Mouse (Mus musculus): ENCODE results near the gene Tspan11. TPM values are rescaled to one million over a fixed set of nuclear protein-coding genes. Genes with fewer than 3 reads are reported as not detected.
A peak's percentile ranks its signal among the peaks of the same experiment; 100 is the strongest.

Tspan11 gene
- polyA plus RNA-seq, 1 experiment, result 0.53 TPM

- DNase-seq (ENCODE audit: low read depth, low spot score), result no peak
- WGBS, result 66% methylated on average over 11 of the region's 11 CpGs
These were observed 11.5 kb upstream of the Tspan11 start for GRCm38 (mm10) chr6:127875883-127876282.

DNA sequence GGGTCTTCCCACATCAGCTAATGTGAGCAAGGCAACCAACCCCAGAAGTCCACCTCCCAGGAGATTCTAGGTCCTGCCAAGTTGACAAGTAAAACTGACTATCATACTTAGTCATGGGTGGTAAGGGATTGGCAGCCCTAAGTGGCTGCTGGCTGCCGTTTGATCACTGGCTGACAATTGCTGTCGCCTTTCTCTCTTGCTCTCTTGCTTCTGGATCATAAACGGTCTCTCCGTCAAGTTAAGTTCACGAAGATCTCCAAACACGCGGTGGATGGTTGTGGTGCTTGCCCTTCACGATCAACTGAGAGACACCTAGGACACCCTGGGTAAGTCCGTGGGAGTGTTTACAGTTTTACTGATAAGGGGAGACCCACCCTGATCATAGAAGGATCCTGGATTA, 11.0 kb upstream of the Tspan11 start:
- 71% methylated on average over 9 of the region's 9 CpGs for WGBS
- no peak for DNase-seq (ENCODE audit: low read depth, low spot score)

DNA sequence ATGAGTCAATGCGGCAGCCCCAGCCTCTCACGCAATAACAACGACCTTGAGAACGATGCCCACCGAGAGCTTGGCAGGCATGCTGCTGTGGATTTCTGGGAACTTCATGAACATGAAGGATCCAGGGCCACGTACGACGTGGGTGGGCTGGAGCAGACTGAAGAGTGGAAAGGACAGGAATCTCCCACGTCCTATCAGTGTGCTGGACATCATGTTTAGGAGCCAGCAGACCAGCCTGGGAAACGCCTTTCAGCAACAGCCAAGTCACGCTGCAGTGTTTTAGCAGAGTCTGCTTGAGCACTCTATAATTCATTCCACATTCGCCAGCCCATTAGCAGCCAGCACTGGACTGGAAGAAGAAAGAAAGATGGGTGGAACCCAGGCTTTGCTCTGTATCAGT, 10.4 kb upstream of the Tspan11 start:
- WGBS, result 69% methylated on average over 12 of the region's 12 CpGs
- DNase-seq (ENCODE audit: low read depth, low spot score), result no peak

DNA sequence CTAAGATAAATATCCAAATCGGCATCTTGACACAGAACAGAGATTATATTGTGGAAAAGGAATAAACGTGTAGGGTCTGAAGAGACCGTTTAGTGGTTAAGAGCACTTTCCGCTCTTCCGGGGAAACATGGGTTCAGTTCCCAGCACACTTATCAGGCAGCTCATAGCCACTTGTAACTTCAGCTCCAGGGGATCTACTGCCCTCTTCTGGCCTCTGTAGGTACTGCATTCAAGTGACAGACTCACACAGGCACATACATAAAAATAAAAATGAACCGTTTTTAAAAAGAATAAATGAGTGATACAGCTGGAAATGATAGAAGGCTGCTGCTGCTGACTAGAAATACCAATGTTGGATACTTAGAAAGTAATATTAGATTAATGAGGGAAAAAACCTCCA, 7.9 kb upstream of the Tspan11 start:
- 90% methylated on average over 6 of the region's 6 CpGs for WGBS

GRCm38 (mm10) chr6:127886916-127887315, 473 bp upstream of the Tspan11 start:
- WGBS, result 16% methylated on average over 7 of the region's 7 CpGs
- DNase-seq (ENCODE audit: low read depth, low spot score), result no peak

More for the DNA sequence above, 7.9 kb upstream of the Tspan11 start:
- DNase-seq (ENCODE audit: low read depth, low spot score), result no peak

DNA sequence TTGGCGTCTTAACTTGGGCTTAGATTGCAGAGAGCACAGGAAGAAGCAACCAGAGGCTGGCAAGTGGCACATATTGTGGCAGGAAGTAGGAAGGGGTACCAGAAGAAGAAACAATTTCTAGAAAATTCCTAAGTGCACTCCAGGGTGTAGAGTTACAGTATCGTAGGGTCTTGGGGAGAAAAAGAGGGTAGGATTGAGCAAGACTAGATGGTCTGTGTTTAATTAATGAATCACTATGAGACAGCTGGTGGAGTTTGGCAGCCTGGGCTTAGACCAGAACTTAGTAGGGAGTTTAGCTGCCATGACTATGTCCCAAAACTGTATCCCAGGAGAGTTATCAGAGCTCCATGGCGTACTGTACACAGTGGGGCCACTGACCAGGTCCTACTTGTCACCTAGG, 1.2 kb downstream of the Tspan11 start:
- DNase-seq (ENCODE audit: low read depth, low spot score), result no peak
- WGBS, result 69% methylated on average over 3 of the region's 3 CpGs

DNA sequence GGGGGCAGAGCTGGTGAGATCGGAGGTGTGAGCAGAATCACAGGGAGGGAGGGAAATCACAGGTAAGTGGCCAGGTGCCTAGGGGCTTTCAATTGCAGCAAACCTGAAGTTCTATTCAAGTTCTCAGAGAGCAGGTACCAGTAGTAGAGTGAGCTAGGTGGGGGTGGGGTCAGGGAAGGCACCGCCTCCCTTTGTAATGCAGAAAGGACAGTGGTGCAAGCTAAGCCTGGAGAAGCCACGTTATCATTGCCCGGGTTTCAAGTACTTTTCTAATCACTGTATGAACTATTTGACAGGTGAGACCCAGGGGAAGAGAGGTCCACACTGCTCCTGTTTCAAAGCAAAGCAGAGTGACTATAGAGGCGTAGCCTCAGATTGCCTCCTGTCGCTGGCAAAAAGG, 6.2 kb downstream of the Tspan11 start:
- 45% methylated on average over 6 of the region's 6 CpGs for WGBS
- no peak for DNase-seq (ENCODE audit: low read depth, low spot score)

DNA sequence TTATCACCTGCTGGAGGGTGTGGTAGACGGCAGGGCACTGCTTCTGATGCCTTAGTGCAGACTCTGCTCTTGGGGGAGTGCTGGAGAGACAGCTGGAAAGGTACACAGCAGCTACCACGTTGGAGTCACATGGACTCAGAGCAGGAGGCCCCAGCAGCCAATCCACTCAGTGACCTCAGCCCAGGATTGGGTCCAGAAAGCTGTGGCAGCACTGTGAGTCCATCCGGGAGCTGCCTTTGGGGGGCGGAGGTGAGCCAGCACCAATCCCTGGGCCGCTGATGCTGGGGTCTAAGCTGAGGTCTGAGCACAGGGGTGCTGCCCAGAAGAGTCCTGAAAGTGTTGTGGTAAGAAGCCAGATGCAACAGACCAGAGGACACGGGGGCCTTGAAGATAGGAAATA, 7.6 kb downstream of the Tspan11 start:
- 40% methylated on average over 6 of the region's 6 CpGs for WGBS
- no peak for DNase-seq (ENCODE audit: low read depth, low spot score)

DNA sequence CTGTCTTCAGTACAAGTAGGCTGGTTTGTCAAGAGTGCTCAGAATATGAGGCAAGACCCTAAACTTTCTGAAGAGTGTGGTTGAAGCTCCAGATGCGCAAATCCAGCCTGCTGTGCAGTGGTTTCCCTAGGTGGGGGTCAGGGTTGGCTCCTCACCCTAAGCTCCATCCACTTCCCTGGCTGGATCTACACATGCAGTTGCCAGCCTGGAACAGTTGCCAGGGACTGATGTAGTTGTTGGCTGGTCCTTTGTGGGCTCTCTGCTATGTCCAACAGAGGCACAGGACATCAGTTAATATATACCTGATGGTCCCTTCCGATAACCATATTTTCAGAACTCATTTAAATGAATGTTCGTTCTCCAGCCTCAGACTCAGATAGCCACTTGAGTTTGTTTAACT, 9.0 kb downstream of the Tspan11 start:
- 75% methylated on average over 3 of the region's 3 CpGs for WGBS
- no peak for DNase-seq (ENCODE audit: low read depth, low spot score)

GRCm38 (mm10) chr6:127897342-127897741, 10.0 kb downstream of the Tspan11 start:
- 99% methylated on average over 3 of the region's 3 CpGs for WGBS
- no peak for DNase-seq (ENCODE audit: low read depth, low spot score)

GRCm38 (mm10) chr6:127900062-127900461, 12.7 kb downstream of the Tspan11 start:
- DNase-seq (ENCODE audit: low read depth, low spot score), result no peak
- 85% methylated on average over 6 of the region's 6 CpGs for WGBS

DNA sequence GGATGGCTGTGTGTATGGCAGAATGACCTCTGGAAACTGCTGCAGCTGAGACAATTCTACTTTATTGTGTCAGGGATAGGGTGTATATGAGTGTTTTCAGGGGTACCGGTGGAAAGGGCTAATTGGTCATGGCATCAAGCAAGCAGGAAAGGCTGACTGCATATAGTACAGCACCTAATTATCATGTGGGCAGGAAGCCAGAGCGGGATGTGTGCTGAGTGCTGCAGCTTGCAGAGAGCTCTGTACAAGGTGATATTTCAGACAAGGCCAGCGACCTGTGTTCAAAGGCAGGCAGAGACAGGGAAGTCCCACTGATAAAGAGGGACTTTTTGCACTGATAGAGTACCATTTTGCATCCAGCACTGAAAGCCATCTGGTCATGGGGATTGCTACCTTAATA, 13.9 kb downstream of the Tspan11 start:
- DNase-seq (ENCODE audit: low read depth, low spot score), result no peak
- 73% methylated on average over 3 of the region's 3 CpGs for WGBS

GRCm38 (mm10) chr6:127901669-127902068, 14.3 kb downstream of the Tspan11 start:
- 81% methylated on average over 5 of the region's 5 CpGs for WGBS
- no peak for DNase-seq (ENCODE audit: low read depth, low spot score)

- 76% methylated on average over 8 of the region's 8 CpGs for WGBS
- no peak for DNase-seq (ENCODE audit: low read depth, low spot score)
These were observed 15.2 kb downstream of the Tspan11 start for GRCm38 (mm10) chr6:127902559-127902958.

DNA sequence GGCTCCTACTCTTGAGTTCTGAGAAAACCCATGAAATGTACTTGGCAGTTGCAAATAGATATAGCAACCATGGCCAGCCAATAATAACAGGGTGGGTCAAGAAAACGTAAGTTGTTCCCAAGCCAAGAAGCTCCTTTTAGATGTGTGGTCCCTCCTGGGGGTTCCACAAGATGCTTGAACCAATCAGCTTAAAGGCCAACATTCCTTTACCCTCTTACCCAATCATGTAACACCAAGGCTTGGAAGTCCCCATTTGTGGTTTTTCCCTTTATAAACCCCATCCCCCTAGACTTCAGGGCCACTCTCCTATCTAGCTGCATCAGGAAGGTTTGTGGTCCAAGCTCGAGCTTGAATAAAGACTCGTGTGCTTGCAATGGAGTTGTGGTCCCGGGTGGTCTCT, 23.2 kb downstream of the Tspan11 start:
- 82% methylated on average over 4 of the region's 4 CpGs for WGBS

GRCm38 (mm10) chr6:127911687-127912086, 24.3 kb downstream of the Tspan11 start:
- WGBS, result 29% methylated on average over 4 of the region's 4 CpGs
- no peak for DNase-seq (ENCODE audit: low read depth, low spot score)

More for the DNA sequence above, 23.2 kb downstream of the Tspan11 start:
- no peak for DNase-seq (ENCODE audit: low read depth, low spot score)

DNA sequence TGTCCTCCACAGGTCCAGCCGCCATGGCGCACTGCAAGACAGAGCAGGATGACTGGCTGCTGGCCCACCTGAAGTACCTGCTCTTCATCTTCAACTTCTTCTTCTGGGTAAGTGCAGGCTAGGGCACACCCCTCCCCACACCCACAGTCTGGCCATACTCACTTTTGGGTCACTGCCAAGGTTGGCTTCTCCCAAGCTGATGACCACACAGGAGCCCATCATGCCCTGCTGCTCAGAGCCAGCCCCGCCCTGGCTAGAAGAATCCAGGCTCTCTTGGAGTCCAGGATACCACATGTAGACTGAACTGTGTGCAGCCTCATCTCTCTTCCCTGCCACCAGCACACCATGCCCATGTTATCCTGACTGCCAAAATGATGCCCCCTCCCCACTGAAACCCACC, 25.5 kb downstream of the Tspan11 start:
- WGBS, result 90% methylated on average over 3 of the region's 3 CpGs
- no peak for DNase-seq (ENCODE audit: low read depth, low spot score)

DNA sequence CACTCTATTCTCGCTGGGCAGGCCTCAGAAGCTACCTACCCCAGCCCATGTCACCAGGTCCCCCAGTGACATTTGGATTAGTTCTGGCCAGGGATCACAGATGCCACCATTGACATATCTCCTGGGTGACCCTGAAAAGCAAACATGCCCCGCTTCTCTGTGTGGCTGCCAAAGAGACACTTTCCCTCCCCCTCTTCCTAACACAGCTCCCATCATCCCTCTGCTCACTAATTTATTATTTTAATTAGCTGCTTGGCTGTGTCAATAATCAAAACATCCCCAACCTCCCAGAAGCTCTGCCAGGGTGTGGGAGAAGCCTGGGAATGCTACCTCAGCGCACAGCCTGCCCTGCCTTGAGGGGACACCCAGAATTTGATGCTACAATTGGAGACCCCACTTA, 29.6 kb downstream of the Tspan11 start:
- 60% methylated on average over 3 of the region's 3 CpGs for WGBS
- no peak for DNase-seq (ENCODE audit: low read depth, low spot score)

- WGBS, result 63% methylated on average over 4 of the region's 4 CpGs
- no peak for DNase-seq (ENCODE audit: low read depth, low spot score)
These were observed 30.3 kb downstream of the Tspan11 start for GRCm38 (mm10) chr6:127917712-127918111.

- 80% methylated on average over 6 of the region's 6 CpGs for WGBS
- DNase-seq (ENCODE audit: low read depth, low spot score), result no peak
These were observed 32.1 kb downstream of the Tspan11 start for GRCm38 (mm10) chr6:127919491-127919890.

DNA sequence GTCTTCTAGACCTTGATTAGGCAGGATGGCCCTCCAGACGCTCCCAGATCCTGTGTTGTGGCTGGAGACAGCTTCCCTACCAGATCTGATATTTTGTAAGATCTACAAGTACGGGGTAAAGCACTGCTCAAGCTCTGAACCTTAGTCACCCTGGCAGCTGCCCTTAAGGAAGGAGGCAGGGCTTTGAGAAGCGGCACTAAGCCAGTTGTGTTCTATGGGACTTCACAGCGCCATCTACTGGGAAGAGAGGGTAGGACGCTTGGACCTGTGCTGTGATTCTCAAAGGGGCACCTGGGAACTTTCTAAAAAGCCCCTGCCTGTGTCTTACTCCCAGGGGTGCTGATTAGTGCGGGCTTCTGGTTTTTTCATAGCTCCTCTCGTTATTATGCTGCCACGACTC, 33.3 kb downstream of the Tspan11 start:
- DNase-seq (ENCODE audit: low read depth, low spot score), result peak; percentile 31
- WGBS, result 6% methylated on average over 8 of the region's 8 CpGs

GRCm38 (mm10) chr6:127921996-127922395, 34.6 kb downstream of the Tspan11 start:
- 61% methylated on average over 9 of the region's 9 CpGs for WGBS
- DNase-seq (ENCODE audit: low read depth, low spot score), result no peak

DNA sequence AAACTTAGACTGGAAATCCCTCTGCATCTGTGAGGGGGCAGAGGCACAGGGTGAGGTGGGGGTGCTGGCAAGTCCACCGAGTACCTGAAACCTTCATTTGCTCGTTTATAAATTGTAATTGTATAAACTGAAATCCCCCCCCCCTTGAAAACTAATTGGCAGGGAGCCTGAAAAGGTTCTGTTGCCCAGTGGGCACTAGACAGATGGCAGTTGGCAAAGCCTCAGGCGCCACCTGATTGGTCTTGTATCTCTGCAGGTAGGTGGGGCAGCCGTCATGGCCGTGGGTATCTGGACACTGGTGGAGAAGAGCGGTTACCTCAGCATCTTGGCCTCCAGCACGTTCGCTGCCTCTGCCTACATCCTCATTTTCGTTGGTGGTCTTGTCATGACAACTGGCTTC, 35.9 kb downstream of the Tspan11 start:
- 79% methylated on average over 9 of the region's 9 CpGs for WGBS

More for the DNA sequence above, 35.9 kb downstream of the Tspan11 start:
- no peak for DNase-seq (ENCODE audit: low read depth, low spot score)
